Mouse (Mus musculus) limb, embryonic 15.5 days (tissue): ENCODE measurements around the gene Commd8. TPM values are rescaled to one million over a fixed set of nuclear protein-coding genes. Genes with fewer than 3 reads are reported as not detected.
A peak's percentile ranks its signal among the peaks of the same experiment; 100 is the strongest.

Source experiments
- ATAC-seq: fragments of 200-750 bp; cut with Nextera tagmentation; 2 replicates; pipeline ENCODE4 v1.8.0; 2017; ENCODE audit warnings: low read depth, moderate TSS enrichment; ENCODE audit not compliant: insufficient number of reproducible peaks, low FRiP score, low TSS enrichment
- H3K27ac ChIP-seq: fragments of 300-500 bp; sonication (generic); 2 replicates; pipeline ENCODE4 v1.5.1; 2015; ENCODE audit warnings: moderate library complexity, mild to moderate bottlenecking, inconsistent platforms
- H3K27me3 ChIP-seq: fragments of 300-500 bp; sonication (generic); 2 replicates; pipeline ENCODE4 v1.6.1; 2015; ENCODE audit warnings: inconsistent platforms
- H3K36me3 ChIP-seq: fragments of 300-500 bp; sonication (generic); 2 replicates; pipeline ENCODE4 v1.6.1; 2015; ENCODE audit warnings: inconsistent platforms
- H3K4me1 ChIP-seq: fragments of 300-500 bp; sonication (generic); 2 replicates; pipeline ENCODE4 v1.6.1; 2015; ENCODE audit warnings: inconsistent platforms
- H3K4me2 ChIP-seq: fragments of 300-500 bp; sonication (generic); 2 replicates; pipeline ENCODE4 v1.6.1; 2015; ENCODE audit warnings: mild to moderate bottlenecking, inconsistent platforms
- H3K4me3 ChIP-seq: fragments of 300-500 bp; sonication (generic); 2 replicates; pipeline ENCODE4 v1.5.1; 2015; ENCODE audit warnings: mild to moderate bottlenecking, inconsistent platforms
- H3K9ac ChIP-seq: fragments of 300-500 bp; sonication (generic); 2 replicates; pipeline ENCODE4 v1.6.1; 2015; ENCODE audit warnings: inconsistent platforms
- H3K9me3 ChIP-seq: fragments of 300-500 bp; sonication (generic); 2 replicates; pipeline ENCODE4 v1.6.1; 2016; ENCODE audit warnings: inconsistent platforms
- WGBS: fragments of 180-500 bp; shearing (Covaris S2); methylation state at CpG from one replicate; pipeline ENCODE4 v1.1.7; 2015; 5-methylcytosine and 5-hydroxymethylcytosine counted together
- polyA plus RNA-seq: library from polyadenylated mRNA; unstranded; fragments of >200 nt; fragmentation: Nextera tagmentation; extraction: Ambion mirVana; gene quantifications from 2 replicates; pipeline ENCODE4 v1.2.1, GENCODE M21; 2015

The Commd8 gene
- polyA plus RNA-seq, 1 experiment from 2014 or later = 177 TPM

GRCm38 (mm10) chr5:72195442-72195841, 27.5 kb upstream of the Commd8 start:
- H3K4me3 ChIP-seq = no peak overlapping the region
- ATAC-seq = no peak
- no peak overlapping the region for H3K4me2 ChIP-seq
- H3K9me3 ChIP-seq = no peaks in the 10 kb centered on the region
- no peaks in the 10 kb centered on the region for H3K36me3 ChIP-seq
- 97% methylated on average over 1 of the region's 1 CpGs for WGBS
- no peak overlapping the region for H3K9ac ChIP-seq
- H3K4me1 ChIP-seq = no peaks in the 10 kb centered on the region
- no peak overlapping the region for H3K27ac ChIP-seq
- no peaks in the 10 kb centered on the region for H3K27me3 ChIP-seq

GRCm38 (mm10) chr5:72191932-72192331, 23.9 kb upstream of the Commd8 start:
- Histone ChIP-seq H3K9ac (no peak overlapping the region), H3K4me2 (no peak overlapping the region), H3K27ac (no peak overlapping the region), H3K4me1 (no peaks in the 10 kb centered on the region), H3K4me3 (no peak overlapping the region), H3K27me3 (no peaks in the 10 kb centered on the region), H3K9me3 (no peaks in the 10 kb centered on the region), H3K36me3 (no peaks in the 10 kb centered on the region)
- WGBS = 81% methylated on average over 5 of the region's 5 CpGs
- ATAC-seq = no peak

DNA sequence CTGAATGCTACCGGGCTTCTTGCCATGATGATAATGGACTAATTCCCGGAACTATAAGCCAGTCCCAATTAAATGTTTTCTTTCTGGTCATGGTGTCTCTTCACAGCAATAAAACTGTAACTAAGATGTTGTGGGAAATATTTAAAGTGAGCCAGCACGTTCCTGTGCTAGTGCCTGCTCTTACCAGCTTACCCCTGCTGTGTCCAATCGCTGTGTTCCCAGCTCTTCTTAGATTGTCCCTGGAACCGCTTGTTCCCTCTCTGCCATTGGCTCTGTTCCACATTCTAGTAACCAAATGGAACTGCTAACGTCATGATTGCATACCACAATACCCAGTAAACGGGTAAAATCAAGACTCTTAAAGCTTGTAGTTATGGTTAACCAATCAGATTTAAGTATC, 23.2 kb upstream of the Commd8 start:
- H3K4me3 ChIP-seq = no peak overlapping the region
- no peak overlapping the region for H3K9ac ChIP-seq
- H3K4me1 ChIP-seq = no peaks in the 10 kb centered on the region
- no peaks in the 10 kb centered on the region for H3K27me3 ChIP-seq
- no peak overlapping the region for H3K27ac ChIP-seq
- H3K4me2 ChIP-seq = no peak overlapping the region
- no peaks in the 10 kb centered on the region for H3K9me3 ChIP-seq
- no peaks in the 10 kb centered on the region for H3K36me3 ChIP-seq
- 65% methylated on average over 7 of the region's 7 CpGs for WGBS
- ATAC-seq = no peak

- ATAC-seq = no peak
- no peaks in the 10 kb centered on the region for H3K36me3 ChIP-seq
- H3K4me3 ChIP-seq = no peak overlapping the region
- no peak overlapping the region for H3K4me2 ChIP-seq
- H3K27me3 ChIP-seq = no peaks in the 10 kb centered on the region
- no peaks in the 10 kb centered on the region for H3K4me1 ChIP-seq
- 79% methylated on average over 13 of the region's 13 CpGs for WGBS
- no peaks in the 10 kb centered on the region for H3K9me3 ChIP-seq
- H3K9ac ChIP-seq = no peak overlapping the region
- H3K27ac ChIP-seq = no peak overlapping the region
These were observed 16.6 kb upstream of the Commd8 start for GRCm38 (mm10) chr5:72184437-72185100.

- no peak for ATAC-seq
- 83% methylated on average over 6 of the region's 6 CpGs for WGBS
These were observed 15.9 kb upstream of the Commd8 start for GRCm38 (mm10) chr5:72183929-72184328.

DNA sequence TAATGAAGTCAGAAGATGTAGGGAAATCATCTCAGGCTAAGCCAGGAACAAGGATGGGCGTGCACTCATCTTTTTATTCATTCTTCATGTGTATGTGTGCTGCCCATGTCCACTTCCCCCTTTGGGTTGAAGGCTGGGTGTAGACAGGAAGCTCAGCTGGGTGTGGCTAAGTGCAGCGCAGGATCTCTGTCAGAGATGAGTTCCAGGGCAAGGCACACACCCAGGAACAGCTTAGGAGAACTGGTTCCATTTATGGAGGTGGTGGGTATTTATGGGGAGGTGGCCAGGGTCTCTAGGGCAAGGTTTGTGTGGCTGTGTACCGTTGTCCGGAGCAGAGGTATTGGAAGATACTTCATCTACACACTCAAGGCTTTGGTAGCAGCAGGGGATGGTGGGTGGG, 14.8 kb upstream of the Commd8 start:
- no peak overlapping the region for H3K4me2 ChIP-seq
- 81% methylated on average over 4 of the region's 4 CpGs for WGBS
- ATAC-seq = no peak
- H3K27ac ChIP-seq = no peak overlapping the region
- H3K4me3 ChIP-seq = no peak overlapping the region
- H3K9me3 ChIP-seq = no peaks in the 10 kb centered on the region
- no peaks in the 10 kb centered on the region for H3K27me3 ChIP-seq
- no peak overlapping the region for H3K9ac ChIP-seq
- no peaks in the 10 kb centered on the region for H3K4me1 ChIP-seq
- H3K36me3 ChIP-seq = no peaks in the 10 kb centered on the region

More at GRCm38 (mm10) chr5:72183929-72184328, 15.9 kb upstream of the Commd8 start:
- no peak overlapping the region for H3K4me2 ChIP-seq
- no peak overlapping the region for H3K9ac ChIP-seq
- no peaks in the 10 kb centered on the region for H3K27me3 ChIP-seq
- H3K27ac ChIP-seq = no peak overlapping the region
- no peaks in the 10 kb centered on the region for H3K4me1 ChIP-seq
- H3K9me3 ChIP-seq = no peaks in the 10 kb centered on the region
- H3K36me3 ChIP-seq = no peaks in the 10 kb centered on the region
- no peak overlapping the region for H3K4me3 ChIP-seq

DNA sequence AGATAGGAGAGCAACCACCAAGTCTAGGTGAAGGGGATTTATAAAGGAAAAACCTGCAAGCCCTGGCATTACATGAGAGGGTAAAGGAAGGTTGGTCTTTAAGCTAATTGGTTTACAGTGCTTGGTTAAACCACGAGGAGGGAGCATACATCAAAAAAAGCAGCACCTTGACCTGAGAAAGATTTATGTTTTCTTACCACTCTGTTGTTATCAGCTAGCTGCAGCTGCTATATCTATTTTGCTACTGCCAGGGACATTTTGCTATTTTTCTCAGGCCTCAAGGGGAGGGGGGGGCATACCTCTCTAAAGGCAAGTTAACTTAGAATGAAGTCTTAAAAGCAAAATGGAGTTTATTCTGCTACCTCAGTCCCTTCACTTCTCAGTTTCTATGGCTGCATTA, 13.2 kb upstream of the Commd8 start:
- no peak overlapping the region for H3K4me2 ChIP-seq
- no peaks in the 10 kb centered on the region for H3K27me3 ChIP-seq
- no peaks in the 10 kb centered on the region for H3K9me3 ChIP-seq
- H3K36me3 ChIP-seq = no peaks in the 10 kb centered on the region
- no peak overlapping the region for H3K4me3 ChIP-seq
- ATAC-seq = no peak
- H3K9ac ChIP-seq = no peak overlapping the region
- no peak overlapping the region for H3K27ac ChIP-seq
- H3K4me1 ChIP-seq = no peaks in the 10 kb centered on the region
- WGBS = 14% methylated on average over 1 of the region's 1 CpGs

DNA sequence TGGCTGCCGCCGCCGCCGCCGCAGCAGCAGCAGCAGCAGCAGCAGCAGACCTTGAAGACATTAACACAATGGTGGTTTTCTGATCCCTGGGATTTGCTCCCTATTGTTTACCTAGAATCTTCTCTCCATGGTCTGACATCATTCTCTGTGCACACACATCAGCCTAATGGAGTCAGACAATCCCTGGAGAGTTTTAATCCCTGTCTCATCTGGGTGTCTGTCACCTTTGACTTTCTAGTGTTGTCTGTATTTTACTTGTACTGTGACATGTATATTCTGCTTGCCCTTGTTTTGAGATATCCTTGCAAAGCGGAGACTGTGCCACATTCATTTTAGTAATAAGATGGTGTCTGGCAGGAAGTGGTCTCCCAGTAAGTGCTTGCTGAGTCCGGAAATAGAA, 7.5 kb upstream of the Commd8 start:
- no peaks in the 10 kb centered on the region for H3K36me3 ChIP-seq
- WGBS = 22% methylated on average over 7 of the region's 7 CpGs
- no peak overlapping the region for H3K9ac ChIP-seq
- H3K27ac ChIP-seq = no peak overlapping the region
- H3K9me3 ChIP-seq = no peaks in the 10 kb centered on the region
- no peak for ATAC-seq
- H3K4me2 ChIP-seq = no peak overlapping the region
- H3K27me3 ChIP-seq = no peaks in the 10 kb centered on the region
- no peaks in the 10 kb centered on the region for H3K4me1 ChIP-seq
- H3K4me3 ChIP-seq = no peak overlapping the region

DNA sequence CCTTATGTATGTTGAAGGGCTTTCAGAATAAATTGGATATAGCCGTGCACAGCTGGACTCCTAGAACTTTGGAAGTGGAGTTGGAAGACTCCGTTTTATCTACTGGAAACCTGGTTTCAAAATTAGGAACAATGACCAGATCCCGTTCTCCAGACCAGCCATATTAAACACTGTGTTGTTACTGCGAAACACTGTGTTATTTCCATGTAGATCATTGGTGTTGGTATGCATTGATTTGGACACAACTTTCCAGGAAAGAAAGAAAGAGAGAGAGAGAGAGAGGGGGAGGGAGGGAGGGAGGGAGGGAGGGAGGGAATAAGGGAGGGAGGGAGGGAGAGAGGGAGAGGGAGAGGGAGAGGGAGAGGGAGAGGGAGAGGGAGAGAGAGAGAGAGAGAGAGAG, 7.1 kb upstream of the Commd8 start:
- Histone ChIP-seq H3K4me2 (no peak overlapping the region), H3K4me1 (no peaks in the 10 kb centered on the region), H3K9me3 (no peaks in the 10 kb centered on the region), H3K9ac (no peak overlapping the region), H3K27me3 (no peaks in the 10 kb centered on the region), H3K4me3 (no peak overlapping the region), H3K36me3 (no peaks in the 10 kb centered on the region), H3K27ac (no peak overlapping the region)
- no peak for ATAC-seq
- WGBS = 73% methylated on average over 4 of the region's 4 CpGs

GRCm38 (mm10) chr5:72173521-72173920, 5.5 kb upstream of the Commd8 start:
- no peak overlapping the region for H3K9ac ChIP-seq
- no peak for ATAC-seq
- no peaks in the 10 kb centered on the region for H3K4me1 ChIP-seq
- H3K27me3 ChIP-seq = no peaks in the 10 kb centered on the region
- H3K4me3 ChIP-seq = no peak overlapping the region
- H3K4me2 ChIP-seq = no peak overlapping the region
- H3K9me3 ChIP-seq = no peaks in the 10 kb centered on the region
- H3K27ac ChIP-seq = no peak overlapping the region
- no peaks in the 10 kb centered on the region for H3K36me3 ChIP-seq
- WGBS = 65% methylated on average over 1 of the region's 1 CpGs

- H3K9me3 ChIP-seq = no peaks in the 10 kb centered on the region
- no peak overlapping the region for H3K4me2 ChIP-seq
- no peak overlapping the region for H3K4me3 ChIP-seq
- no peak overlapping the region for H3K27ac ChIP-seq
- no peaks in the 10 kb centered on the region for H3K4me1 ChIP-seq
- whole genome bisulfite sequencing = 29% methylated on average over 3 of the region's 3 CpGs
- H3K36me3 ChIP-seq = no peaks in the 10 kb centered on the region
- no peaks in the 10 kb centered on the region for H3K27me3 ChIP-seq
- no peak for ATAC-seq
- H3K9ac ChIP-seq = no peak overlapping the region
These were observed 4.7 kb upstream of the Commd8 start for GRCm38 (mm10) chr5:72172675-72173074.

- Histone ChIP-seq H3K9ac (no peak overlapping the region), H3K27ac (no peak overlapping the region), H3K36me3 (0 out of 2 replicates have a peak, but pooled peaks cover 2% of the 10 kb centered on the region), H3K4me2 (no peak overlapping the region), H3K4me3 (no peak overlapping the region), H3K9me3 (no peaks in the 10 kb centered on the region), H3K4me1 (peaks cover 9% of the 10 kb centered on the region), H3K27me3 (no peaks in the 10 kb centered on the region)
- WGBS = 68% methylated on average over 6 of the region's 6 CpGs
- no peak for ATAC-seq
These were observed 2.1 kb upstream of the Commd8 start for GRCm38 (mm10) chr5:72170067-72170466.

- 3% methylated on average over 4 of the region's 4 CpGs for WGBS
- no peak; the same call in 1 of the 2 replicates for ATAC-seq
- H3K9ac ChIP-seq = no peak overlapping the region
These were observed 264 bp upstream of the Commd8 start for GRCm38 (mm10) chr5:72168285-72168621.

More at GRCm38 (mm10) chr5:72168285-72168621, 264 bp upstream of the Commd8 start:
- H3K27me3 ChIP-seq = no peaks in the 10 kb centered on the region
- peaks cover 14% of the 10 kb centered on the region for H3K4me1 ChIP-seq
- 0 out of 2 replicates have a peak, but pooled peaks cover 3% of the 10 kb centered on the region for H3K36me3 ChIP-seq
- peak overlapping the region; percentile 79 for H3K4me3 ChIP-seq
- peak overlapping the region; percentile 32; the same call in 1 of the 2 replicates for H3K4me2 ChIP-seq
- no peaks in the 10 kb centered on the region for H3K9me3 ChIP-seq
- no peak overlapping the region for H3K27ac ChIP-seq
